Mouse (Mus musculus) cerebellum, adult 18-20 months (tissue): ENCODE measurements around the gene Mast1.

Experiments used
- DNase-seq, 2 experiments: peaks; one replicate each; pipeline ENCODE4 v3.0.0; 2021

Gene Mast1

GRCm38 (mm10) chr8:84871376-84872308 is 65.5 kb downstream of the Mast1 start, which contains the start of gene Syce2:
TSS of gene Syce2 (plus strand) at chr8:84872111.
- DNase-seq = peak; percentile 69 to 72
